Mouse (Mus musculus) cerebellum, adult 2 months (tissue): ENCODE data around the gene Vwa8.

Experiments
- CTCF ChIP-seq: fragments of 200-500 bp; IDR thresholded peaks from 2 replicates; pipeline ENCODE4 v1.5.1; 2011; ENCODE audit warnings: low read depth, mild to moderate bottlenecking, control low read depth, low read length, moderate library complexity, borderline replicate concordance; ENCODE audit not compliant: insufficient read depth
- POLR2A ChIP-seq: fragments of 200-500 bp; IDR thresholded peaks from 2 replicates; pipeline ENCODE4 v1.6.1; 2011; ENCODE audit warnings: low read length, control low read depth, borderline replicate concordance; ENCODE audit not compliant: insufficient read depth

DNA sequence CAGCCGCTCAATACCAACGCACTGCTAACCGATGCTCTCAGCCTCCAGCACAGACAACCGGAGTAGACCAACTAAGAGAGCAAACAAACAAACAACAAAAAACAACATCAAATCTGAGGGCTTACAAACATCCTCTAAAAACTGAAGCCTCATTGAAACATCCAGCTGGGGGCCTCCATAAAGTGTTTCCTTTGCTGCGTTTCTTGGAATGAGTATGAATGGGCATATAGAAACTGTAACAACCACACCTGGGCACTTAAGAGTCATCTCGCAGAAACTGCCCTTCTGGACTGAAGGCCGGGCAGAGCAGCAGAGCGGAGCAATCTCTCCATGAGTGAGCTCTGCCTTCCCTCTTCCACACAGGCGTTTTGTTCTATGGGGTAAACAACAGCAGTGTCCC, 186.7 kb downstream of the Vwa8 start:
- TF ChIP-seq CTCF (no peak), POLR2A (no peak)
